Mouse (Mus musculus) liver, postnatal 0 days (tissue): Measurements from ENCODE around the gene Xylt1. TPM values are rescaled to one million over a fixed set of nuclear protein-coding genes. Genes with fewer than 3 reads are reported as not detected.

Experiments
- ATAC-seq: fragments of 200-750 bp; cut with Nextera tagmentation; 2 replicates; pipeline ENCODE4 v1.8.0; 2017; ENCODE audit warnings: mild to moderate bottlenecking, moderate library complexity
- DNase-seq: peaks from one replicate; pipeline ENCODE4 v3.0.0-alpha.2; 2016
- H3K27ac ChIP-seq: fragments of 300-500 bp; sonication (generic); 2 replicates; pipeline ENCODE4 v1.5.1; 2014; ENCODE audit warnings: antibody characterized with exemption, moderate library complexity, mild to moderate bottlenecking, low read depth
- H3K27me3 ChIP-seq: fragments of 300-500 bp; sonication (generic); 2 replicates; pipeline ENCODE4 v1.6.1; 2014; ENCODE audit warnings: low read length, control low read depth, mixed read lengths; ENCODE audit not compliant: insufficient read depth
- H3K36me3 ChIP-seq: fragments of 300-500 bp; sonication (generic); replicated peaks from 2 replicates; pipeline ENCODE4 v1.6.1; 2014; ENCODE audit warnings: mild to moderate bottlenecking, control low read depth, low read length, moderate library complexity, mixed read lengths; ENCODE audit not compliant: insufficient read depth
- H3K4me1 ChIP-seq: fragments of 300-500 bp; sonication (generic); 2 replicates; pipeline ENCODE4 v1.6.1; 2014; ENCODE audit warnings: antibody characterized with exemption, mild to moderate bottlenecking, control low read depth; ENCODE audit not compliant: insufficient read depth
- H3K4me2 ChIP-seq: fragments of 300-500 bp; sonication (generic); 2 replicates; pipeline ENCODE4 v1.6.1; 2014; ENCODE audit warnings: low read depth, mild to moderate bottlenecking, low read length, moderate library complexity, mixed read lengths
- H3K4me3 ChIP-seq: fragments of 300-500 bp; sonication (generic); 2 replicates; pipeline ENCODE4 v1.5.1; 2014; ENCODE audit warnings: low read depth, low read length
- H3K9ac ChIP-seq: fragments of 300-500 bp; sonication (generic); replicated peaks from 2 replicates; pipeline ENCODE4 v1.6.1; 2014; ENCODE audit warnings: mild to moderate bottlenecking, moderate library complexity
- H3K9me3 ChIP-seq: fragments of 300-500 bp; sonication (generic); 2 replicates; pipeline ENCODE4 v1.6.1; 2016; ENCODE audit warnings: mild to moderate bottlenecking, control low read depth, low read length, mixed read lengths
- CTCF ChIP-seq: sonication (generic); IDR thresholded peaks from 2 replicates; pipeline ENCODE4 v1.5.1; 2016; ENCODE audit warnings: antibody characterized with exemption, low read depth
- EP300 ChIP-seq: IDR thresholded peaks from 2 replicates; pipeline ENCODE4 v1.6.1; 2016; ENCODE audit warnings: antibody characterized with exemption, low read depth, mild to moderate bottlenecking
- WGBS: fragments of 180-500 bp; shearing (Covaris S2); extraction: QIAGEN DNeasy Blood & Tissue Kit; methylation state at CpG from one replicate; pipeline ENCODE4 v1.1.7; 2014; ENCODE audit not compliant: insufficient replicate concordance; 5-methylcytosine and 5-hydroxymethylcytosine counted together
- polyA plus RNA-seq: library from polyadenylated mRNA; unstranded; fragments of >200 nt; fragmentation: Nextera tagmentation; extraction: Ambion mirVana; gene quantifications from 2 replicates; pipeline ENCODE4 v1.2.1, GENCODE M21; 2015

The Xylt1 gene
- polyA plus RNA-seq, 1 experiment from 2014 or later: 0.31 TPM

DNA sequence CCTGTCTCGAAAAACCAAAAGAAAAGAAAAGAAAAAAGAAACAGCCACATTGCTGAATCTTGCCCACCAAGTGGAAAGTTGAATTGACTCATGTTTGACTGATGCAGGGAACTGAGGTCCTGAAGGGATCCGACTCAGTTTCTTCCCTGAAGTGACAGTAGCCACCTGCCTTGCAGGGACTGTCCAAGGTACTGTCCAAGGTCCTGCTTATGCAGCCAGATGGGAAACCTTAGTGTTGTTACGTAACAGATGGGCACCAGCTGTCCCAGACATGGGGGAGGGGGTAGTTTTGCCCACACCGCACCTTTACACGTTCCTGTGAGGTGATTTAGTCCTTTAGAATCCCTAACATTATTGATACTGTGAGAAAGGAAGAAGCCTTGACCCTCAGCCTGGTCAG is 235.5 kb downstream of the Xylt1 start:
- ATAC-seq (no peak), DNase-seq (peak; percentile 43)
- Histone ChIP-seq H3K36me3 (no peaks in the 10 kb centered on the region), H3K4me1 (peaks cover 15% of the 10 kb centered on the region), H3K4me2 (no peak overlapping the region), H3K4me3 (no peak overlapping the region), H3K27me3 (no peaks in the 10 kb centered on the region), H3K27ac (no peak overlapping the region), H3K9ac (no peak overlapping the region), H3K9me3 (no peaks in the 10 kb centered on the region)
- WGBS: 56% methylated on average over 5 of the region's 5 CpGs
- no peak for TF ChIP-seq EP300
- TF ChIP-seq CTCF: no peak

DNA sequence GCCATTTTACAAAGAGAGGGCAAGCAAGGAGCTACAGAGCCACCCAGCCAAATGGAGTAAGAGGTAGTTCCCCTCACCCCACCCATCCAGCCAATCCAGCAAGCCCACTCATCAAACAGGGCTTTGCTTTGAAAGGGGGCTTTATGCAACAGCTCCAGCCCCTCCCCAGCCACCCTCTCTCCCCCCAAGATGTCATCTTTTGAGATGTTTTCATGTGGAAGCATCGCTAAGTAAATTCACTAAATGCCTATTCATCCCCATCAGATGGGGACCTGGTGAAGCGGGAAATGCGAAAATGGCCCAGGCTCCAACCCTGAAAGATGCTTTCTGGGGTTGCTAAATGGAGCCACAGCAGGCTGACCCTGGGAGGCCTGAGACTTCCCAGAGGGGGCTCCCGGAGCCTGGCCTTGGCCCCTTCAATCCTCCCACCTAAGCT is 238.0 kb downstream of the Xylt1 start:
- H3K4me3 ChIP-seq: no peak overlapping the region
- no peak overlapping the region for H3K9ac ChIP-seq
- H3K27me3 ChIP-seq: no peaks in the 10 kb centered on the region
- TF ChIP-seq CTCF: no peak
- TF ChIP-seq EP300: no peak
- no peak overlapping the region for H3K4me2 ChIP-seq
- no peaks in the 10 kb centered on the region for H3K36me3 ChIP-seq
- 76% methylated on average over 4 of the region's 4 CpGs for WGBS
- DNase-seq (no peak), ATAC-seq (no peak)
- 0 out of 2 replicates have a peak, but pooled peaks cover 2% of the 10 kb centered on the region for H3K4me1 ChIP-seq
- H3K9me3 ChIP-seq: no peaks in the 10 kb centered on the region
- no peak overlapping the region for H3K27ac ChIP-seq

DNA sequence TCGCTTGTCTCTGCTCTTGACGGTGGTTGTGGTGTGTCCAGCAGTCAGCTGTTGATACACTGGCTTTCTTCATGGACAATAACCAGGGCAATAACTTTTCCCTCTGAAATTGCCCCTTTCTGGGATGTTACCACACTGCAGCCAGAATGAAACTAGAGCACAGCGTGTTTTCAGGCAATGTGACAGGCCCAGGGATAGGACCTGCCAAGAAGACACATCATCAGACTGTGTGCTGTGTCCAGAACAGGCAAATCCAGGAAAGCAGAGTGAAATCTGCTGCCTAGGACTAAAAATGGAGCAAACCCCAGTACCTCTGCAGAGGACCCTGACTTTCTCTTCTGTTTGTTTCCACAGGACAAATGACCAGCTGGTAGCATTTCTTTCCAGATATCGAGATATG is 240.8 kb downstream of the Xylt1 start:
- 82% methylated on average over 4 of the region's 4 CpGs for WGBS
- ATAC-seq (no peak), DNase-seq (no peak)
- no peaks in the 10 kb centered on the region for H3K4me1 ChIP-seq
- no peaks in the 10 kb centered on the region for H3K27me3 ChIP-seq
- H3K9ac ChIP-seq: no peak overlapping the region
- H3K4me2 ChIP-seq: no peak overlapping the region
- TF ChIP-seq CTCF (no peak), EP300 (no peak)
- H3K27ac ChIP-seq: no peak overlapping the region
- H3K4me3 ChIP-seq: no peak overlapping the region
- no peaks in the 10 kb centered on the region for H3K36me3 ChIP-seq
- no peaks in the 10 kb centered on the region for H3K9me3 ChIP-seq

DNA sequence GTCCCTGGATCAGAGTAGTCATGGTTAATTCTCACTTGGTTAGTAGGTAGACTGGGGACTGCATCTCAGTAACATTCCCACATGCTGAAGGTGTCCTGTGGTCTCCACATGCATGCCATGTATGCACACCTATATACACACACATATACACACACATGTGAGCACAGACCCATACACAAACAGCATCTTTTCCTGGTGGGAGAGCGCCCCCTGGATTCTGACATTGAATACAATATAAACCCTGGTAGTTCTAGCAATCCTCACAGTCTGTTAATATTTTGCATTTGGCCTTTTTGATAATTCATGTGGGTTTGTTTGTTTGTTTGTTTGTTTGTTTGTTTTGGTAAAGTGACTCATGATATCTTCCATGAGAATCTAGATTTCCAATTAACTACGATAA is 242.0 kb downstream of the Xylt1 start:
- H3K4me1 ChIP-seq: no peaks in the 10 kb centered on the region
- no peak overlapping the region for H3K9ac ChIP-seq
- H3K36me3 ChIP-seq: no peaks in the 10 kb centered on the region
- DNase-seq (peak; percentile 48), ATAC-seq (no peak)
- H3K27ac ChIP-seq: no peak overlapping the region
- H3K27me3 ChIP-seq: no peaks in the 10 kb centered on the region
- TF ChIP-seq CTCF (peak; percentile 70), EP300 (no peak)
- no peaks in the 10 kb centered on the region for H3K9me3 ChIP-seq
- 74% methylated on average over 2 of the region's 2 CpGs for WGBS
- no peak overlapping the region for H3K4me2 ChIP-seq
- no peak overlapping the region for H3K4me3 ChIP-seq

DNA sequence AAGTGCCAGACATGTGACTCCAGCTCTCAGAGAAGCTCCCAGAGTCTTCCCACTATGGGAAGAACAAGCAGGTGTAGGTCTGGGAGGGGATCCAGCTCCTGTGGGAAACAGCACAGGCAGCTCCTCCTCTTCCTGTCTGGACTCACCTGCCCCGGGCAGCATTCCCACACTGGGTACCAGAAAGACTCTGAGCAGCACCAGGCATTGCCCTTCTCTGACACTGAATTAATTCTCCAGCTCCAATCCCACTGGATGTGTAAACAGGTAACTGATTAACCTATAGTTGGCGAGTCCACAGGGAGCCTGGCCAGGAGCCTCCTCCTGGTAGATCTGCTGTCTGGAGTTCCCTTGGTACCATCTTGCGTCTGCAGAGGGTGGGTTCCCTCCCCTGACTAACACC is 248.0 kb downstream of the Xylt1 start:
- Histone ChIP-seq H3K4me1 (peaks cover 2% of the 10 kb centered on the region; the same call in 1 of the 2 replicates), H3K9ac (no peak overlapping the region), H3K4me3 (no peak overlapping the region), H3K36me3 (no peaks in the 10 kb centered on the region), H3K4me2 (no peak overlapping the region), H3K27ac (no peak overlapping the region), H3K27me3 (no peaks in the 10 kb centered on the region), H3K9me3 (no peaks in the 10 kb centered on the region)
- 48% methylated on average over 3 of the region's 3 CpGs for WGBS
- DNase-seq: no peak
- no peak for ATAC-seq
- TF ChIP-seq CTCF (no peak), EP300 (no peak)

DNA sequence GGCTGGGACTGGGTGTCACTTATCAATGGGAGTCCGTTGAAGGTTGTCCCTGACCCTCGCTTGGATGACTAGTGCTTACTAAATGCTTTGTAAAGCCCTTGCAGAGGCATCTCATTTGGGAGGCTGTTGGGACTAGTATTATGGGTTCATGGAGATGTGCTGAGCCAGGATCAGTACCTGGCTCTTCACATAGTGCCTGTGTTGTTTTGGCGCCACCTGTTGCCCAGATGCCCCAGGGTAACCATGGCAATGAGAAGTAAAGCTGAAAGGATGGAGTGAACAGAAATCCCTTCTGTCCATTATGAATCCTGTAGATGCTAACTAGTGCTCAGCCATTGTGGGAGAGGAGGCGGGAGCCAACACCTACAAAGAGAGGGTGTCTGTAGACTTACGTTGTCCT is 249.9 kb downstream of the Xylt1 start:
- 63% methylated on average over 5 of the region's 5 CpGs for WGBS
- peaks cover 2% of the 10 kb centered on the region; the same call in 1 of the 2 replicates for H3K4me1 ChIP-seq
- DNase-seq: peak; percentile 52
- TF ChIP-seq EP300: no peak
- peak; percentile 70 for TF ChIP-seq CTCF
- H3K4me2 ChIP-seq: no peak overlapping the region
- ATAC-seq: no peak
- no peaks in the 10 kb centered on the region for H3K9me3 ChIP-seq
- no peak overlapping the region for H3K4me3 ChIP-seq
- H3K27me3 ChIP-seq: no peaks in the 10 kb centered on the region
- H3K36me3 ChIP-seq: no peaks in the 10 kb centered on the region
- no peak overlapping the region for H3K9ac ChIP-seq
- H3K27ac ChIP-seq: no peak overlapping the region

DNA sequence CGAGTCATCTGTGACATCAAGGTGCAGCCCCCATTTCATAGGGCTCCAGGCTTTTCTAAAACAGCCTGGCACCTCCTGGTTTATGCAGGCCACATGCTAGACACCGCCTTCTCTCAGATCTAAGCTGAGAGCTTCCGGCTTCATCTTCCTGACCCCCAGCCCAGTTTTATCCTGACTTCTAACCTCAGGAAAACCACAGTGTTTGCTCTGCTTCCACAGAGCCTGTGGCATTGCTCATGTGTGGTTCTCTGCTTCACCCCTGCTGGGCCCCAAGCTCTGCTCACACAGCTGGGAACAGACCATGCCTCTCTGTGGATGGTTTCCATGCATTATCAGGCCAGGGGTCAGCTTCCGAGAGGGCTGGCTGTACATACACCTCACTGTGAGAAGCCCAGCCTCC is 254.8 kb downstream of the Xylt1 start:
- H3K27me3 ChIP-seq: no peaks in the 10 kb centered on the region
- ATAC-seq: no peak

More for the DNA sequence above, 254.8 kb downstream of the Xylt1 start:
- Histone ChIP-seq H3K27ac (no peak overlapping the region), H3K9ac (no peak overlapping the region), H3K4me1 (no peaks in the 10 kb centered on the region), H3K9me3 (no peaks in the 10 kb centered on the region), H3K4me2 (no peak overlapping the region), H3K36me3 (no peaks in the 10 kb centered on the region), H3K4me3 (no peak overlapping the region)
- no peak for DNase-seq
- TF ChIP-seq EP300 (no peak), CTCF (no peak)
- WGBS: 42% methylated on average over 4 of the region's 4 CpGs
